Mouse (Mus musculus) lung, embryonic 16.5 days (tissue): ENCODE results near the gene Ckmt1. TPM values are rescaled to one million over a fixed set of nuclear protein-coding genes. Genes with fewer than 3 reads are reported as not detected.
A peak's percentile ranks its signal among the peaks of the same experiment; 100 is the strongest.

ENCODE experiments used
- ATAC-seq: fragments of 200-750 bp; cut with Nextera tagmentation; 2 replicates; pipeline ENCODE4 v1.8.0; 2017; ENCODE audit warnings: low read depth, mild to moderate bottlenecking, moderate library complexity
- H3K27ac ChIP-seq: fragments of 300-500 bp; sonication (generic); 2 replicates; pipeline ENCODE4 v1.5.1; 2014; ENCODE audit warnings: mild to moderate bottlenecking, control low read depth, low read length
- H3K27me3 ChIP-seq: fragments of 300-500 bp; sonication (generic); 2 replicates; pipeline ENCODE4 v1.6.1; 2014; ENCODE audit warnings: low read depth, low read length, mixed read lengths; ENCODE audit not compliant: control insufficient read depth, insufficient read depth
- H3K36me3 ChIP-seq: fragments of 300-500 bp; sonication (generic); 2 replicates; pipeline ENCODE4 v1.6.1; 2014; ENCODE audit warnings: low read length; ENCODE audit not compliant: control insufficient read depth, insufficient read depth
- H3K4me1 ChIP-seq: fragments of 300-500 bp; sonication (generic); replicated peaks from 2 replicates; pipeline ENCODE4 v1.6.1; 2014; ENCODE audit warnings: low read length, mixed read lengths; ENCODE audit not compliant: control insufficient read depth, insufficient read depth
- H3K4me2 ChIP-seq: fragments of 300-500 bp; sonication (generic); 2 replicates; pipeline ENCODE4 v1.6.1; 2014; ENCODE audit warnings: low read depth, low read length, control low read depth
- H3K4me3 ChIP-seq: fragments of 300-500 bp; sonication (generic); 2 replicates; pipeline ENCODE4 v1.5.1; 2014; ENCODE audit warnings: mild to moderate bottlenecking, low read length, control low read depth
- H3K9ac ChIP-seq: fragments of 300-500 bp; sonication (generic); 2 replicates; pipeline ENCODE4 v1.6.1; 2014; ENCODE audit warnings: low read length, control low read depth
- H3K9me3 ChIP-seq: fragments of 300-500 bp; sonication (generic); 2 replicates; pipeline ENCODE4 v1.6.1; 2016; ENCODE audit warnings: low read length; ENCODE audit not compliant: control insufficient read depth
- WGBS: fragments of 180-500 bp; shearing (Covaris S2); extraction: QIAGEN DNeasy Blood & Tissue Kit; methylation state at CpG from one replicate; pipeline ENCODE4 v1.1.7; 2014; 5-methylcytosine and 5-hydroxymethylcytosine counted together
- polyA plus RNA-seq: library from polyadenylated mRNA; unstranded; fragments of >200 nt; fragmentation: Nextera tagmentation; extraction: Ambion mirVana; gene quantifications from 2 replicates; pipeline ENCODE4 v1.2.1, GENCODE M21; 2015

The Ckmt1 gene
- 4.2 and 5.3 TPM in 2 replicates for polyA plus RNA-seq

GRCm38 (mm10) chr2:121357494-121357893 lies at the start of gene Ckmt1:
Gene Ckmt1 (plus strand): TSS chr2:121357714.
- Histone ChIP-seq H3K4me2 (peak within 1 kb of the TSS; percentile 47), H3K36me3 (no peaks in the 10 kb centered on the region), H3K9me3 (no peaks in the 10 kb centered on the region), H3K4me3 (peak within 1 kb of the TSS; percentile 11; the same call in 1 of the 2 replicates), H3K27me3 (peaks cover 22% of the 10 kb centered on the region), H3K9ac (no peak within 1 kb of the TSS), H3K4me1 (peaks cover 8% of the 10 kb centered on the region), H3K27ac (no peak within 1 kb of the TSS)
- no peak for ATAC-seq
- WGBS, result 60% methylated on average over 5 of the region's 5 CpGs

- Histone ChIP-seq H3K9me3 (no peaks in the 10 kb centered on the region), H3K36me3 (no peaks in the 10 kb centered on the region), H3K4me3 (no peak overlapping the region), H3K9ac (peak overlapping the region; percentile 39; the same call in 1 of the 2 replicates), H3K4me1 (peaks cover 10% of the 10 kb centered on the region; the same call in 1 of the 2 replicates), H3K27ac (no peak overlapping the region), H3K4me2 (peak overlapping the region; percentile 49), H3K27me3 (no peaks in the 10 kb centered on the region)
- 16% methylated on average over 5 of the region's 5 CpGs for WGBS
- peak; percentile 60 for ATAC-seq
Measured at GRCm38 (mm10) chr2:121308997-121309416, 48.5 kb upstream of the Ckmt1 start.

- no peaks in the 10 kb centered on the region for H3K36me3 ChIP-seq
- H3K27ac ChIP-seq, result no peak overlapping the region
- no peaks in the 10 kb centered on the region for H3K4me1 ChIP-seq
- H3K4me2 ChIP-seq, result no peak overlapping the region
- no peak overlapping the region for H3K9ac ChIP-seq
- no peaks in the 10 kb centered on the region for H3K27me3 ChIP-seq
- no peak for ATAC-seq
- no peaks in the 10 kb centered on the region for H3K9me3 ChIP-seq
- H3K4me3 ChIP-seq, result no peak overlapping the region
- WGBS, result 57% methylated on average over 8 of the region's 8 CpGs
Measured at GRCm38 (mm10) chr2:121316278-121316677, 41.2 kb upstream of the Ckmt1 start.

- H3K27ac ChIP-seq, result no peak overlapping the region
- no peak for ATAC-seq
- WGBS, result 88% methylated on average over 10 of the region's 10 CpGs
Measured at GRCm38 (mm10) chr2:121323041-121323440, 34.5 kb upstream of the Ckmt1 start.

GRCm38 (mm10) chr2:121323693-121324470 lies 33.6 kb upstream of the Ckmt1 start:
- Histone ChIP-seq H3K4me2 (no peak overlapping the region), H3K4me1 (no peaks in the 10 kb centered on the region), H3K27me3 (no peaks in the 10 kb centered on the region), H3K36me3 (no peaks in the 10 kb centered on the region), H3K4me3 (no peak overlapping the region), H3K9me3 (no peaks in the 10 kb centered on the region), H3K27ac (no peak overlapping the region), H3K9ac (no peak overlapping the region)
- 74% methylated on average over 10 of the region's 10 CpGs for WGBS
- no peak for ATAC-seq

More at GRCm38 (mm10) chr2:121323041-121323440, 34.5 kb upstream of the Ckmt1 start:
- Histone ChIP-seq H3K4me2 (no peak overlapping the region), H3K4me3 (no peak overlapping the region), H3K9me3 (no peaks in the 10 kb centered on the region), H3K36me3 (no peaks in the 10 kb centered on the region), H3K27me3 (no peaks in the 10 kb centered on the region), H3K4me1 (no peaks in the 10 kb centered on the region), H3K9ac (no peak overlapping the region)

GRCm38 (mm10) chr2:121329492-121329891 lies 28.0 kb upstream of the Ckmt1 start:
- 86% methylated on average over 2 of the region's 2 CpGs for WGBS
- Histone ChIP-seq H3K4me1 (no peaks in the 10 kb centered on the region), H3K9me3 (no peaks in the 10 kb centered on the region), H3K9ac (no peak overlapping the region), H3K36me3 (no peaks in the 10 kb centered on the region), H3K4me3 (no peak overlapping the region), H3K4me2 (no peak overlapping the region), H3K27me3 (no peaks in the 10 kb centered on the region), H3K27ac (no peak overlapping the region)
- ATAC-seq, result no peak

- Histone ChIP-seq H3K9me3 (no peaks in the 10 kb centered on the region), H3K36me3 (no peaks in the 10 kb centered on the region), H3K4me1 (no peaks in the 10 kb centered on the region), H3K9ac (no peak overlapping the region), H3K4me3 (no peak overlapping the region), H3K4me2 (no peak overlapping the region), H3K27ac (no peak overlapping the region), H3K27me3 (no peaks in the 10 kb centered on the region)
- ATAC-seq, result no peak
Measured at GRCm38 (mm10) chr2:121339057-121339456, 18.5 kb upstream of the Ckmt1 start.

GRCm38 (mm10) chr2:121353156-121353555 lies 4.4 kb upstream of the Ckmt1 start:
- no peak overlapping the region for H3K27ac ChIP-seq
- H3K36me3 ChIP-seq, result no peaks in the 10 kb centered on the region
- 55% methylated on average over 8 of the region's 8 CpGs for WGBS
- H3K27me3 ChIP-seq, result peaks cover 9% of the 10 kb centered on the region
- no peak overlapping the region for H3K4me3 ChIP-seq
- no peaks in the 10 kb centered on the region for H3K9me3 ChIP-seq
- no peak overlapping the region for H3K9ac ChIP-seq
- ATAC-seq, result no peak
- H3K4me1 ChIP-seq, result peaks cover 6% of the 10 kb centered on the region; the same call in 1 of the 2 replicates
- H3K4me2 ChIP-seq, result no peak overlapping the region

- no peaks in the 10 kb centered on the region for H3K9me3 ChIP-seq
- peak overlapping the region; percentile 82 for H3K9ac ChIP-seq
- H3K4me1 ChIP-seq, result peaks cover 8% of the 10 kb centered on the region
- H3K4me3 ChIP-seq, result peak overlapping the region; percentile 81
- H3K27ac ChIP-seq, result no peak overlapping the region
- H3K4me2 ChIP-seq, result peak overlapping the region; percentile 96
- peaks cover 20% of the 10 kb centered on the region for H3K27me3 ChIP-seq
- ATAC-seq, result no peak
- H3K36me3 ChIP-seq, result no peaks in the 10 kb centered on the region
- under 1% methylated on average over 6 of the region's 6 CpGs for WGBS
Measured at GRCm38 (mm10) chr2:121354378-121354777, 3.1 kb upstream of the Ckmt1 start.
